ENCODE assay signal across 28 mouse cellular contexts in the genomic region with DNA sequence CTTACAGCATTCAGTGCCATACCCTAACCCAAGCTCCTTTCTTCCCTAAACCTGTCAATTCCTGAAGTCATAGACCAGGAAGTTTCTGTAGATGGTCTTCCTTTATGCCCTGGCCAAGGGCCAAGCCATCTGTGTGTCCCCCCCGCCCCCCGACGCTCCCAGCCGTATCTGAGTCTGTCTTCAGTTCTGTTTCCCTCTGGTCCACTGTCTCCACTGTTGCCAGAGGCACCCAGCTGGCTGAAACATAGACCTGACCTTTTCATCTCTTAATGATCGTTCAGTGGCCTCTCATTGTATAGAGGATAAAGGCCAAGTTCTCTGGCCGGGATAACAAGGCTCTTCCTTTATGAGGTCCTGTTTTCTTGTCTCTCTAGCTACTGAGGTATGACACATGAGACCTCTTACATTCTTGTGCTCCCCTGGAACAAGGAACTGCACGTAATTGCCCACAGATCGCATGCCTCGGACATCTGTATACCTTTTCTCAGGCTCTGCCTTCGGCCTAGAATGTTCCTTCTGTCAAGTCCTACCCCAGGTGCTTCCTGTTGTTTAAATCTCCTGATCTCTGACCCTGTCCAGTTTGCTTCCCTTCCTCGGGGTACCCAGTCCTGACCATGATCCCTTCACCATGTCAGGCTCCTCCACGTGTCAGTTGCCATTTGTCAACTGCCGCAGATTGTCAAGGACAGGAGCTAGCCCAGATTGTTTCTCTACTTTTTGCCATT.
DNase-seq lines count a peak whose midpoint lies in the region; ATAC-seq and TF ChIP-seq lines count a peak whose summit lies in the region.
"Had no signal": no experiment of that assay in that cellular context is flagged by ENCODE, and none has a peak within 500 bp of the region (broad histone marks: within the 10 kb centered on the region; RNA-seq: fewer than 3 reads in every experiment).

No protein-coding gene starts in this region.

- no peak for TF ChIP-seq CTCF in bone marrow, adult 2 months (IDR thresholded peaks at IDR 0.05; ENCODE audit: control insufficient read depth, insufficient read depth, low read length)
- no peak for TF ChIP-seq CTCF in hindbrain, postnatal 0 days (IDR thresholded peaks at IDR 0.05; ENCODE audit: low read depth)

- DNase-seq in heart, adult 9 months (ENCODE audit: low spot score in 2 of 2) = no peak
- no peak for DNase-seq in limb, embryonic 10.5 days (ENCODE audit: low spot score)
- DNase-seq in embryonic facial prominence, embryonic 10.5 days (ENCODE audit: low spot score) = peak; percentile 37
- no peak for DNase-seq in hindbrain, postnatal 0 days (ENCODE audit: low spot score)
- DNase-seq in adrenal gland, postnatal 36 days = no peak
- DNase-seq: adrenal gland, adult 2 months; cerebellum, adult 2 months; cerebellum, postnatal 25 days; gastrocnemius, postnatal 36 days; kidney, adult 2 months; kidney, postnatal 14 days; lung, postnatal 10 days; midbrain, embryonic 14.5 days; thymus, postnatal 14 days had no signal

- no peaks in the 10 kb centered on the region for H3K9me3 ChIP-seq in heart, embryonic 14.5 days (ENCODE audit: control insufficient read depth, low read length)
- no peaks in the 10 kb centered on the region for H3K9me3 ChIP-seq in limb, embryonic 15.5 days
- H3K9me3 ChIP-seq in limb, embryonic 10.5 days (replicated peaks) = no peaks in the 10 kb centered on the region
- H3K9me3 ChIP-seq in embryonic facial prominence, embryonic 10.5 days = no peaks in the 10 kb centered on the region
- no peaks in the 10 kb centered on the region for H3K9me3 ChIP-seq in hindbrain, postnatal 0 days (ENCODE audit: low read length)
- H3K9me3 ChIP-seq: embryonic facial prominence, embryonic 13.5 days; forebrain, embryonic 13.5 days; G1E; hindbrain, embryonic 12.5 days; limb, embryonic 13.5 days; megakaryocyte, embryonic 14.5 days; neural tube, embryonic 12.5 days had no signal

- H3K4me2 ChIP-seq in heart, embryonic 14.5 days (ENCODE audit: low read length) = peak overlapping the region; percentile 11; the same call in 1 of the 2 replicates
- H3K4me2 ChIP-seq in limb, embryonic 15.5 days = no peak overlapping the region
- no peak overlapping the region for H3K4me2 ChIP-seq in hindbrain, postnatal 0 days (ENCODE audit: low read depth, low read length)
- H3K4me2 ChIP-seq: embryonic facial prominence, embryonic 13.5 days; forebrain, embryonic 13.5 days; hindbrain, embryonic 12.5 days; limb, embryonic 13.5 days; neural tube, embryonic 12.5 days had no signal

- 0 out of 2 replicates have a peak overlapping the region, but pooled peaks have one; percentile 11 for H3K9ac ChIP-seq in heart, embryonic 14.5 days (ENCODE audit: low read length)
- H3K9ac ChIP-seq in limb, embryonic 15.5 days = no peak overlapping the region
- H3K9ac ChIP-seq in hindbrain, postnatal 0 days (replicated peaks; ENCODE audit: low read length) = no peak overlapping the region
- H3K9ac ChIP-seq: embryonic facial prominence, embryonic 13.5 days; forebrain, embryonic 13.5 days; hindbrain, embryonic 12.5 days; limb, embryonic 13.5 days; liver, embryonic 14.5 days; neural tube, embryonic 12.5 days had no signal

- no peaks in the 10 kb centered on the region for H3K27me3 ChIP-seq in heart, embryonic 14.5 days (ENCODE audit: control insufficient read depth, insufficient read depth, low read length)
- no peaks in the 10 kb centered on the region for H3K27me3 ChIP-seq in limb, embryonic 15.5 days
- H3K27me3 ChIP-seq in limb, embryonic 10.5 days (ENCODE audit: low read depth, poor library complexity, severe bottlenecking) = peaks cover 88% of the 10 kb centered on the region
- peaks cover 64% of the 10 kb centered on the region for H3K27me3 ChIP-seq in embryonic facial prominence, embryonic 10.5 days (replicated peaks; ENCODE audit: low read depth, poor library complexity, severe bottlenecking)
- H3K27me3 ChIP-seq in hindbrain, postnatal 0 days (ENCODE audit: insufficient read depth, low read length) = no peaks in the 10 kb centered on the region
- H3K27me3 ChIP-seq: CH12.LX; forebrain, embryonic 13.5 days; neural tube, embryonic 12.5 days had no signal

- 58% methylated on average over 13 of the region's 13 CpGs for WGBS in heart, embryonic 14.5 days
- WGBS in limb, embryonic 15.5 days = 69% methylated on average over 13 of the region's 13 CpGs
- 69% methylated on average over 13 of the region's 13 CpGs for WGBS in limb, embryonic 10.5 days
- 52% methylated on average over 13 of the region's 13 CpGs for WGBS in bone marrow, adult 2 months
- WGBS in embryonic facial prominence, embryonic 10.5 days = 47% methylated on average over 13 of the region's 13 CpGs
- WGBS in hindbrain, postnatal 0 days = 69% methylated on average over 13 of the region's 13 CpGs

- peak overlapping the region in 1 of 2 experiments; percentile 47; a peak in 3 of 4 replicates for H3K27ac ChIP-seq in heart, embryonic 14.5 days (replicated peaks in 1 of 2; ENCODE audit: control insufficient read depth in 1 of 2, insufficient read depth in 1 of 2, low read depth in 2 of 2, low read length in 2 of 2)
- H3K27ac ChIP-seq in limb, embryonic 15.5 days = no peak overlapping the region; the same call in 1 of the 2 replicates
- H3K27ac ChIP-seq in limb, embryonic 10.5 days = no peak overlapping the region
- peak overlapping the region; percentile 65; the same call in 1 of the 2 replicates for H3K27ac ChIP-seq in bone marrow, adult 2 months (ENCODE audit: control insufficient read depth, insufficient read depth, low read depth, low read length, poor library complexity)
- no peak overlapping the region for H3K27ac ChIP-seq in embryonic facial prominence, embryonic 10.5 days (replicated peaks)
- no peak overlapping the region for H3K27ac ChIP-seq in hindbrain, postnatal 0 days
- H3K27ac ChIP-seq: embryonic facial prominence, embryonic 13.5 days; forebrain, embryonic 13.5 days; hindbrain, embryonic 12.5 days; layer of hippocampus, adult 2 months; limb, embryonic 13.5 days; liver, embryonic 14.5 days; neural tube, embryonic 12.5 days had no signal

- H3K4me3 ChIP-seq in heart, embryonic 14.5 days (ENCODE audit: control insufficient read depth in 1 of 2, insufficient read depth in 1 of 2, low read depth in 1 of 2, low read length in 2 of 2) = no peak overlapping the region
- H3K4me3 ChIP-seq in limb, embryonic 15.5 days = no peak overlapping the region
- H3K4me3 ChIP-seq in limb, embryonic 10.5 days = no peak overlapping the region
- no peak overlapping the region for H3K4me3 ChIP-seq in bone marrow, adult 2 months (replicated peaks; ENCODE audit: control insufficient read depth, low read depth, low read length)
- H3K4me3 ChIP-seq in embryonic facial prominence, embryonic 10.5 days = no peak overlapping the region
- no peak overlapping the region for H3K4me3 ChIP-seq in hindbrain, postnatal 0 days (ENCODE audit: low read length)
- H3K4me3 ChIP-seq: embryonic facial prominence, embryonic 13.5 days; forebrain, embryonic 13.5 days; hindbrain, embryonic 12.5 days; layer of hippocampus, adult 2 months; limb, embryonic 13.5 days; megakaryocyte, embryonic 14.5 days; neural tube, embryonic 12.5 days had no signal

- no peaks in the 10 kb centered on the region for H3K36me3 ChIP-seq in heart, embryonic 14.5 days (ENCODE audit: control insufficient read depth, insufficient read depth, low read length)
- no peaks in the 10 kb centered on the region for H3K36me3 ChIP-seq in limb, embryonic 15.5 days
- peaks cover under 1% of the 10 kb centered on the region; the same call in 1 of the 2 replicates for H3K36me3 ChIP-seq in limb, embryonic 10.5 days
- H3K36me3 ChIP-seq in embryonic facial prominence, embryonic 10.5 days (replicated peaks) = peaks cover 9% of the 10 kb centered on the region; the same call in 1 of the 2 replicates
- no peaks in the 10 kb centered on the region for H3K36me3 ChIP-seq in hindbrain, postnatal 0 days (ENCODE audit: insufficient read depth, low read length)
- H3K36me3 ChIP-seq: embryonic facial prominence, embryonic 13.5 days; hindbrain, embryonic 12.5 days; limb, embryonic 13.5 days; neural tube, embryonic 12.5 days had no signal

- ATAC-seq in heart, embryonic 14.5 days (ENCODE audit: insufficient number of reproducible peaks, insufficient read depth, low FRiP score, low read depth) = no peak
- 0 out of 2 replicates have a peak, but pooled peaks have one; percentile 48 for ATAC-seq in limb, embryonic 15.5 days (ENCODE audit: insufficient number of reproducible peaks, low FRiP score, low TSS enrichment, low read depth)
- no peak for ATAC-seq in hindbrain, postnatal 0 days
- ATAC-seq: forebrain, embryonic 13.5 days; Patski had no signal

- peaks cover 36 to 60% of the 10 kb centered on the region in 2 experiments for H3K4me1 ChIP-seq in heart, embryonic 14.5 days (ENCODE audit: control insufficient read depth in 2 of 2, insufficient read depth in 2 of 2, low read length in 2 of 2)
- H3K4me1 ChIP-seq in limb, embryonic 15.5 days = peaks cover 4% of the 10 kb centered on the region; the same call in 1 of the 2 replicates
- peaks cover 16% of the 10 kb centered on the region for H3K4me1 ChIP-seq in limb, embryonic 10.5 days
- no peaks in the 10 kb centered on the region; the same call in 1 of the 2 replicates for H3K4me1 ChIP-seq in bone marrow, adult 2 months (ENCODE audit: control insufficient read depth, insufficient read depth, low read length)
- peaks cover 19% of the 10 kb centered on the region for H3K4me1 ChIP-seq in embryonic facial prominence, embryonic 10.5 days
- no peaks in the 10 kb centered on the region for H3K4me1 ChIP-seq in hindbrain, postnatal 0 days (ENCODE audit: insufficient read depth, low read length)
- H3K4me1 ChIP-seq: forebrain, embryonic 13.5 days; hindbrain, embryonic 12.5 days; neural tube, embryonic 12.5 days had no signal

- TF ChIP-seq POLR2A in bone marrow, adult 2 months (IDR thresholded peaks at IDR 0.05; ENCODE audit: borderline replicate concordance, control insufficient read depth, low read depth, low read length) = no peak
